Mouse (Mus musculus) lung, adult 2 months (tissue): ENCODE measurements around the gene Adgrf5. TPM values are rescaled to one million over a fixed set of nuclear protein-coding genes. Genes with fewer than 3 reads are reported as not detected.

Experiments
- DNase-seq: peaks from one replicate; pipeline ENCODE4 v3.0.0; 2022
- H3K4me1 ChIP-seq: fragments of 200-500 bp; 2 replicates; pipeline ENCODE4 v1.6.1; 2011; ENCODE audit warnings: low read length; ENCODE audit not compliant: control insufficient read depth, insufficient read depth
- H3K4me3 ChIP-seq: fragments of 200-500 bp; replicated peaks from 2 replicates; pipeline ENCODE3; 2011; ENCODE audit warnings: low read depth, mild to moderate bottlenecking, control low read depth, low read length; ENCODE audit errors: extremely low read depth
- CTCF ChIP-seq: fragments of 200-500 bp; IDR thresholded peaks from 2 replicates; pipeline ENCODE4 v1.5.1; 2011; ENCODE audit warnings: mild to moderate bottlenecking, low read length, control low read depth; ENCODE audit not compliant: insufficient read depth
- POLR2A ChIP-seq: fragments of 200-500 bp; IDR thresholded peaks from 2 replicates; pipeline ENCODE4 v1.6.1; 2011; ENCODE audit warnings: low read depth, mild to moderate bottlenecking, control low read depth, low read length, borderline replicate concordance; ENCODE audit errors: extremely low read depth
- WGBS: fragments of 180-500 bp; shearing (Covaris S2); methylation state at CpG from one replicate; pipeline ENCODE4 v1.1.7; 2018; 5-methylcytosine and 5-hydroxymethylcytosine counted together
- polyA plus RNA-seq: library from polyadenylated mRNA; depleted of rRNA; stranded (reverse); fragments of >200 nt; gene quantifications from 2 replicates; pipeline ENCODE4 v1.2.3, GENCODE M21; 2012

The Adgrf5 gene
- polyA plus RNA-seq, 1 experiment = 327 TPM

- DNase-seq = no peak
- H3K4me1 ChIP-seq = no peaks in the 10 kb centered on the region
- TF ChIP-seq POLR2A (no peak), CTCF (no peak)
- 74% methylated on average over 1 of the region's 1 CpGs for WGBS
- H3K4me3 ChIP-seq = no peak overlapping the region
Measured at GRCm38 (mm10) chr17:43451216-43451615, 91.0 kb downstream of the Adgrf5 start.

- H3K4me3 ChIP-seq = no peak overlapping the region
- whole genome bisulfite sequencing = 11% methylated on average over 9 of the region's 9 CpGs
- peak; percentile 63 for DNase-seq
- TF ChIP-seq CTCF (peak; percentile 67), POLR2A (no peak)
- H3K4me1 ChIP-seq = peaks cover 14% of the 10 kb centered on the region
Measured at GRCm38 (mm10) chr17:43458598-43458997, 98.3 kb downstream of the Adgrf5 start.

- Histone ChIP-seq H3K4me1 (peaks cover 14% of the 10 kb centered on the region), H3K4me3 (no peak overlapping the region)
- TF ChIP-seq POLR2A (no peak), CTCF (no peak)
- DNase-seq = no peak
- 41% methylated on average over 12 of the region's 12 CpGs for WGBS
Measured at GRCm38 (mm10) chr17:43459737-43460230, 99.5 kb downstream of the Adgrf5 start.

GRCm38 (mm10) chr17:43460245-43461181 lies 100.3 kb downstream of the Adgrf5 start:
- WGBS = 25% methylated on average over 19 of the region's 19 CpGs
- Histone ChIP-seq H3K4me3 (no peak overlapping the region), H3K4me1 (peaks cover 14% of the 10 kb centered on the region)
- TF ChIP-seq CTCF (peak; percentile 83), POLR2A (no peak)
- peak; percentile 63 for DNase-seq

- no peak for DNase-seq
- WGBS = 14% methylated on average over 3 of the region's 3 CpGs
- TF ChIP-seq POLR2A (no peak), CTCF (no peak)
- Histone ChIP-seq H3K4me1 (peaks cover 2% of the 10 kb centered on the region; the same call in 1 of the 2 replicates), H3K4me3 (no peak overlapping the region)
Measured at GRCm38 (mm10) chr17:43470039-43470438, 109.8 kb downstream of the Adgrf5 start.

GRCm38 (mm10) chr17:43472558-43472957 lies 112.3 kb downstream of the Adgrf5 start:
- no peak for DNase-seq
- WGBS = 82% methylated on average over 4 of the region's 4 CpGs
- H3K4me3 ChIP-seq = no peak overlapping the region
- TF ChIP-seq POLR2A = no peak
- H3K4me1 ChIP-seq = peaks cover 2% of the 10 kb centered on the region; the same call in 1 of the 2 replicates

GRCm38 (mm10) chr17:43474775-43475174 lies 114.5 kb downstream of the Adgrf5 start:
- Histone ChIP-seq H3K4me3 (no peak overlapping the region), H3K4me1 (no peaks in the 10 kb centered on the region)
- WGBS = 92% methylated on average over 16 of the region's 16 CpGs
- DNase-seq = no peak
- TF ChIP-seq POLR2A (no peak), CTCF (no peak)

GRCm38 (mm10) chr17:43477621-43478020 lies 117.4 kb downstream of the Adgrf5 start:
- TF ChIP-seq POLR2A (no peak), CTCF (no peak)
- H3K4me1 ChIP-seq = no peaks in the 10 kb centered on the region

GRCm38 (mm10) chr17:43485982-43486381 lies 125.7 kb downstream of the Adgrf5 start:
- no peak overlapping the region for H3K4me3 ChIP-seq
- TF ChIP-seq CTCF (no peak), POLR2A (no peak)
- WGBS = 89% methylated on average over 3 of the region's 3 CpGs
- no peaks in the 10 kb centered on the region for H3K4me1 ChIP-seq
- no peak for DNase-seq

More at GRCm38 (mm10) chr17:43477621-43478020, 117.4 kb downstream of the Adgrf5 start:
- no peak overlapping the region for H3K4me3 ChIP-seq
- DNase-seq = no peak
